Mouse (Mus musculus) liver, embryonic 15.5 days (tissue): ENCODE data around the gene Gorasp2. TPM values are rescaled to one million over a fixed set of nuclear protein-coding genes. Genes with fewer than 3 reads are reported as not detected.

Experiments
- ATAC-seq: fragments of 200-750 bp; cut with Nextera tagmentation; 2 replicates; pipeline ENCODE4 v1.8.0; 2017; ENCODE audit warnings: moderate number of reproducible peaks, mild to moderate bottlenecking, moderate library complexity; ENCODE audit not compliant: insufficient read depth
- H3K27ac ChIP-seq: fragments of 300-500 bp; sonication (generic); replicated peaks from 2 replicates; pipeline ENCODE4 v1.5.1; 2015; ENCODE audit warnings: mild to moderate bottlenecking, inconsistent platforms
- H3K27me3 ChIP-seq: fragments of 300-500 bp; sonication (generic); 2 replicates; pipeline ENCODE4 v1.6.1; 2015; ENCODE audit warnings: mild to moderate bottlenecking, inconsistent platforms
- H3K36me3 ChIP-seq: fragments of 300-500 bp; sonication (generic); replicated peaks from 2 replicates; pipeline ENCODE4 v1.6.1; 2015; ENCODE audit warnings: moderate library complexity, mild to moderate bottlenecking, inconsistent platforms
- H3K4me1 ChIP-seq: fragments of 300-500 bp; sonication (generic); replicated peaks from 2 replicates; pipeline ENCODE4 v1.6.1; 2015; ENCODE audit warnings: inconsistent platforms
- H3K4me2 ChIP-seq: fragments of 300-500 bp; sonication (generic); 2 replicates; pipeline ENCODE4 v1.6.1; 2015; ENCODE audit warnings: moderate library complexity, mild to moderate bottlenecking, inconsistent platforms
- H3K4me3 ChIP-seq: fragments of 300-500 bp; sonication (generic); replicated peaks from 2 replicates; pipeline ENCODE4 v1.5.1; 2015; ENCODE audit warnings: mild to moderate bottlenecking, inconsistent platforms
- H3K9ac ChIP-seq: fragments of 300-500 bp; sonication (generic); 2 replicates; pipeline ENCODE4 v1.6.1; 2015; ENCODE audit warnings: moderate library complexity, mild to moderate bottlenecking, inconsistent platforms
- H3K9me3 ChIP-seq: fragments of 300-500 bp; sonication (generic); replicated peaks from 2 replicates; pipeline ENCODE4 v1.6.1; 2016; ENCODE audit warnings: inconsistent platforms
- WGBS: fragments of 180-500 bp; shearing (Covaris S2); methylation state at CpG from one replicate; pipeline ENCODE4 v1.1.7; 2015; ENCODE audit warnings: mixed read lengths; ENCODE audit not compliant: insufficient replicate concordance; 5-methylcytosine and 5-hydroxymethylcytosine counted together
- polyA plus RNA-seq: library from polyadenylated mRNA; unstranded; fragments of >200 nt; fragmentation: Nextera tagmentation; extraction: Ambion mirVana; gene quantifications from 2 replicates; pipeline ENCODE4 v1.2.1, GENCODE M21; 2015

Gorasp2 gene
- polyA plus RNA-seq, 1 experiment from 2014 or later, result 55.9 TPM

DNA sequence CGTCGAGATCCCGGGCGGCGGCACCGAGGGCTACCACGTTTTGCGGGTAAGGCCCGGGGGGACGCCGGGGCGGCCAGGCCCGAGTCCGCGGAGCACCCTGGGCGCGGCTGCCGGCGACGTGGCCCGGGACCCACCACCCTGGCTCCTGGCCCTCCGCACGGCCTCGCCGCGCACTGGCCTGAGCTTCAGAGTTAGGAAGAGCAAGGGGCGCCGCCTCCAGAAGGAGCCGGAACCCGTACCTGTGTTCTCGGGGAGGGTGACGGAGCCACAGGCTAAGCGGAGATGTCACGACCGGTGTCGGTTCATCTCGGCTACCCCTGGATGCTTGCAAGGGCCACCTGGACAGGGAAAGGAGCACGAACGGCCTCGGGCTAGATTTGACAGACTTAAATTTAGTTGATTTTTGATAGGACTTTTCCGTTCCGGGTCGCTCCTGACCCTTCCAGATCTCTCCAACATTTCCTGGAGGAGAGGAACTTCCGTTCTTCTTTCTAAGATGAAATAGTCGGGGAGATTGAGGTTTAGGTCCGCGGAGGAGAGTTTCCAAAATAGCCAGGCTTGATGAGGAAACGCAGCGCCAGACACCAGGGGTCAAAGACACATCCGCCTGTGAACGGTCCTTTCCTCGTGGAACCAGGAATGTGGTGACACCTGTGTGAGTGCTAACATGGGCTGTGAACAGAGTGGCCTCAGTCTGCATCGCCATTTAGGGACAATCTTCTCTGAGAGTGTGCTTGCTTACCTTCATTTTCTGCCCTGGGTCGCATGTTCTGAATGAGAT is 529 bp downstream of the Gorasp2 start, which contains the start of gene Gm26558:
Gene Gm26558 (minus strand): TSS at position 394 of the 781 bp plus-strand sequence.
- Histone ChIP-seq H3K9me3 (no peaks in the 10 kb centered on the region), H3K4me2 (peak within 1 kb of the TSS; percentile 91), H3K4me3 (peak within 1 kb of the TSS; percentile 91), H3K27me3 (peaks cover 15% of the 10 kb centered on the region; the same call in 1 of the 2 replicates), H3K4me1 (peaks cover 40% of the 10 kb centered on the region), H3K36me3 (no peaks in the 10 kb centered on the region), H3K9ac (peak within 1 kb of the TSS; percentile 89), H3K27ac (peak within 1 kb of the TSS; percentile 93)
- peak; percentile 75 for ATAC-seq
- WGBS, result under 1% methylated on average over 52 of the region's 54 CpGs

DNA sequence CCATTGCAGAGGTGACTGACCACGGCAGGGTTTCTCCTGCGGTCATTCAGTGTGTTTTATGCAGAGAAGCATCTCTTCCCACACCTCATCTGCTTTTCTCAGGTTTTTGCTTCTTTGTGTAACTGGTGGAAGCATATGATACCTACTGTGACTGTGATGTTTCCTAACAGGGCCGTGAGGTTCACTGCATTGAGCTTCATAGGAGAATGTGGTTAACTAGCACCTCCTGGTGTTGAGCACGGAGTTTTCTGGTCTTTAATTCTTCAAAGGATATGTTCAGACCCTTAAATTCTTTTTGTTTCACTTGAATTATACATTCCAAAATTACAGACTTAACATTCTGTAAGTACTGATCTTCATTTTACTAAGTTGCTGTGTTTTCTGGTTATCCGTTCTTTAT is 2.4 kb downstream of the Gorasp2 start:
- no peak overlapping the region for H3K27ac ChIP-seq
- no peaks in the 10 kb centered on the region for H3K36me3 ChIP-seq
- peaks cover 42% of the 10 kb centered on the region for H3K4me1 ChIP-seq
- no peak for ATAC-seq
- peak overlapping the region; percentile 0; the same call in 1 of the 2 replicates for H3K4me2 ChIP-seq
- H3K27me3 ChIP-seq, result no peaks in the 10 kb centered on the region; the same call in 1 of the 2 replicates
- WGBS, result 62% methylated on average over 5 of the region's 5 CpGs
- no peak overlapping the region for H3K9ac ChIP-seq
- H3K4me3 ChIP-seq, result no peak overlapping the region
- no peaks in the 10 kb centered on the region for H3K9me3 ChIP-seq

DNA sequence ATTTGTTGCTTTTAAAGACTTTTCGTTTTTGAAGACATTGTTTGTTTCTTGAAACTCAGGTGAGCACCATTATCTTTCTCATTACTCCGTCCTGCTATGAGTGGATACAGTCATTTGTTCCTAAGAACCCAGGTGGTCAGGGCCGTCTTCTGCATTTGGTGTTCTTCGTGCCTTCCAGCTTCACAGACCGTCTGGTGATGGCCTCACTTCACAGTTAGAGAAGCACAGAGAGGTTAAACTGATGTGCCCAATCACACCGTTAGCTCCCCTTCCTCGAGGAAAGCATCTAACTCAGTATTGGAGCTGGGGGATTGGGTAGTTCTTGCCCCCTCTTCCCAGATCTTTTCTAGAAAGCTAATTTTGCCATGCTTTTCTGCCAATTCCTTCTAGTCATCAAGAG is 5.6 kb downstream of the Gorasp2 start:
- Histone ChIP-seq H3K9ac (no peak overlapping the region), H3K4me2 (no peak overlapping the region), H3K4me1 (peaks cover 43% of the 10 kb centered on the region), H3K9me3 (no peaks in the 10 kb centered on the region), H3K27ac (no peak overlapping the region), H3K4me3 (no peak overlapping the region), H3K36me3 (no peaks in the 10 kb centered on the region), H3K27me3 (no peaks in the 10 kb centered on the region)
- no peak for ATAC-seq
- 76% methylated on average over 7 of the region's 7 CpGs for WGBS

DNA sequence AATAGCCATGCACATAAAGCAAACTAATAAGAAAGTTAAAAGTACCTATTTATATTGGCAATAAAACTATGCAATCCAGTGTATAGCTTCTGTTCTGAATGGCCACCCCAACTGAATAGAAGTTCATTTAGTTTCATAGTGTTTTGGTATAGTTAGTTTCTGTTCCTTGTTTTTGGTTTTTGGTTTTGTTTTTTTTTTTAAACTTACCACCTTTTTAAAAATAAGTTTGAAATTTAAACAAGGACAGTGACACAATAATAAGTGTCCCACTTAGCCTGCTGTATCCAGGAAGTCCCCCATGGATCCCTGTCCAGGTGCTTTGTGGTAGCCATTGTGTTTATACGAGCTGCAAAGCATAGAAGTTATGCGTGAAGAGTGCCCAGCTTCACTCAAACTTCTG is 7.9 kb downstream of the Gorasp2 start:
- Histone ChIP-seq H3K36me3 (no peaks in the 10 kb centered on the region), H3K27ac (no peak overlapping the region), H3K4me3 (no peak overlapping the region), H3K4me2 (no peak overlapping the region), H3K27me3 (no peaks in the 10 kb centered on the region), H3K9ac (no peak overlapping the region), H3K9me3 (no peaks in the 10 kb centered on the region), H3K4me1 (peaks cover 23% of the 10 kb centered on the region)
- WGBS, result 73% methylated on average over 2 of the region's 2 CpGs
- no peak for ATAC-seq

DNA sequence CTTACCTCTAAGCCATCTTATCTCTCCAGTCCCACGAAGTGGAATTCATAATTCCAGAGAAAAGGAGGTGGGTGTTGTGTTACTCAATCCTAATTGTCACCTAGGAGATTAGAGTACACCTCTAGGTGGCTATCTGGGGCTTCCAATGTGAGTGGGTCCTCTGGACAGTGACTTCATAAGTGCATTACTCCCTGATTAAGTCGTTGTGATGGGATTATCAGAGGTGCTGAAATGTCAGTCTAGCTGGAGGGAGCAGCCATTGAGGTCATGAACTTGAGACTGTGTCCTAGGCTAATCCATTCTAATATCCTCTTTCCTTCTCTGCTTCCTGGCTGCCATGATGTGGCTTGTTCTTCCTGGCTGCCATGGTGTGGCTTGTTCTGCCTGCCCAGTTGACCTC is 8.5 kb downstream of the Gorasp2 start:
- H3K9ac ChIP-seq, result no peak overlapping the region
- no peak for ATAC-seq
- WGBS, result 30% methylated on average over 2 of the region's 2 CpGs

DNA sequence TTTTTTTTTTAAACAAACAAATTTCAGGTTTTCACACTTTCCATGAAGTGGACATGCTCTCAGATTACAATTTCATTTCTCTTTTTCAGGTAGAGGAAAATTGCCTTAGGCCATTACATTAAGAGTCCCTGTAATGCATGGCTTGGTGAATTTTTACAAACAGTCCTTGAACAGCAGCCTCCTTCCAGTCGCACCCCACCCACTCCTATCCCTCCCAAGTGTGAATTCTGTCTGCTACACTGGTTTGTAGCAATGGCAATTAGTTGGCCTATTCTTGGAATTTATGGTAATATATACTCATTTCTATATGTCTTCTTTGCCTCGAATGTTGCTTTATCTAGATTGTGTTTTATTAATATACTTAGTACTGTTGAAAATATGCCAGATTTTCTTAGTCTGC is 11.1 kb downstream of the Gorasp2 start:
- Histone ChIP-seq H3K9me3 (no peaks in the 10 kb centered on the region), H3K4me3 (no peak overlapping the region), H3K27ac (no peak overlapping the region), H3K4me1 (peaks cover 8% of the 10 kb centered on the region; the same call in 1 of the 2 replicates), H3K9ac (no peak overlapping the region), H3K4me2 (no peak overlapping the region), H3K27me3 (no peaks in the 10 kb centered on the region), H3K36me3 (0 out of 2 replicates have a peak, but pooled peaks cover 3% of the 10 kb centered on the region)
- no peak for ATAC-seq
- WGBS, result 64% methylated on average over 2 of the region's 2 CpGs

More for the DNA sequence above, 8.5 kb downstream of the Gorasp2 start:
- H3K36me3 ChIP-seq, result no peaks in the 10 kb centered on the region
- no peak overlapping the region for H3K27ac ChIP-seq
- H3K4me3 ChIP-seq, result no peak overlapping the region
- no peaks in the 10 kb centered on the region for H3K9me3 ChIP-seq
- H3K4me2 ChIP-seq, result no peak overlapping the region
- no peaks in the 10 kb centered on the region for H3K27me3 ChIP-seq
- H3K4me1 ChIP-seq, result peaks cover 21% of the 10 kb centered on the region

DNA sequence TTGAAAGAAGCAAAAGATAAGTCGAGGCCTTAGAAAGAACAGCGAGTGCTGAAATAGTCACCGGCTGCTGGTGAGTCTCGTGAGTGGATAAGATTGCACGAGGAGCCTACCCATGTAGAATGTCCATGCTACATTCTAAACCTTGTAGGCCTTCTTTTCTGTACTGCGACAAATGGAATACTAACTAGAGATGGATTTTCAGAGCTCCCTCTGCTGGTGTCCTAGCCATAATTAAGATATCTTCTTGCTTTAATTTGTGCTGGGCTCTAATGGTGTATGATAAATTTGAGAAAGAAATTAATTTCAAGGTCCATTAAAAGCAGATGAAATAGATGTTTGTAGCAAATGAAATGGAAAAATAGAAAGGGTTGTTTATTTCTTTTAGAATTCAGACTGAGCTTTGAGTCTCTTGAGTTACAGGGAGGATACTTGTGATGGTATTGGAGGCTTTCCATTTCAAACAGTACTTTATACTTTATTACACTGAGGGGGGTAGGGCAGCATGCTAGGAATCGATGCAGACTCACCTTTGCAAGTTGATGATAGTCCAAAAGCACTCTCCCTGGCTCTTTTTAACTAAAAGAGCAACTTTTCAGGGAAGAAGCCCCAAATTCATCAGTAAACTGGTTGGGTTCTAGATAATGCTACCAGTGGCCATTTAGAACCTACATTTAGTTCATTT is 12.2 kb downstream of the Gorasp2 start:
- no peaks in the 10 kb centered on the region for H3K27me3 ChIP-seq
- H3K9me3 ChIP-seq, result no peaks in the 10 kb centered on the region
- H3K4me3 ChIP-seq, result no peak overlapping the region
- no peak overlapping the region for H3K9ac ChIP-seq
- H3K36me3 ChIP-seq, result peaks cover 10% of the 10 kb centered on the region
- H3K4me2 ChIP-seq, result no peak overlapping the region
- no peak overlapping the region for H3K27ac ChIP-seq
- 0 out of 2 replicates have a peak, but pooled peaks cover 8% of the 10 kb centered on the region for H3K4me1 ChIP-seq
- ATAC-seq, result no peak
- WGBS, result 67% methylated on average over 7 of the region's 7 CpGs

DNA sequence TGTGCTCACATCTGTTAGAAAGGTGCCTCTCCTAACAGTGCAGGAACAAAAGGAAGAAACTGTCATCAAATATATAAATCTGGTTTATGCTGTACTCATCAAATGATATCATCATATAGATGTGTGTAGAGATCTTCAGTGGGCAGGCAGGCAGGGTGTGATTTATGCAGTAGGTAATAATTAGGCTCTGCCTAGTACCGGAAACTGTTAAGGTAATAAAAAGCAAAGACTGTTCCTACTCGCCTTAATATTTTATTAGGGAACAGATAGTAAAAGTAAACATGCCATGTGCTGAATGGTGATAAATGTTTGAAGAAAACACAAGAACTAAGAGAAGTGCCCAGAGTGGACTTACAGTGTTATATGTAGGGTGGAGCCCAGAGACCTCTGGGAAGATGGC is 20.9 kb downstream of the Gorasp2 start:
- ATAC-seq, result no peak
- peaks cover 89% of the 10 kb centered on the region for H3K36me3 ChIP-seq

DNA sequence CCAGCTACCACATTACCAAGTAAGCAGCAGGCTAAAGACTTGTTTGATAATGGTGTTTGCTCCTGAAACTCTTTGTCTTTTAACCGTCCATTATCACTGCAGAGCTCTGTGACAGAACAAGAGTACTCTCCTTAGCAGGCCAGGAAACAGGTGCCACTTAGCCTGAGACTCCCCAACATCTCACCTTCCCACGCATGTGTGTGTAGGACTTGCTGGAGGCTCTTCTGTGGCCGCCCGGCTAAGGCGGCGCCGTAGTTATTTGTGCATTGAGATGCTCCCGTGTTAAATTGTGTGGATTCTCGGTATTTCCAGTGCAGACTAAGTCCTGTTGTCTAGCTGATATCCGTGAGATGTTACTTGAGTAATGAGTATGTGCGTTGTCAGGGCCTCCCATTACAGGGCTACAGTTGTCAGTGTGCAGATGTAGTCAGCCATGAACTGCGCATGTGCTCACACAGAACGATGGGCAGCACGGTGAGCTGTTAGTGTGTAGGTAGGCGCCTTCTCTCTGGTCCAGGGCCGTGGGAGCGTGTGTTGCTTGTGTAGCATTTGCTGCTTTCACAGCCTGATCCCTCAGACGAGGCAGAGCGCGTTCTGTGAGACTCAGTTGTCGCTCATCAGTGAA is 27.2 kb downstream of the Gorasp2 start:
- no peaks in the 10 kb centered on the region for H3K9me3 ChIP-seq
- H3K27ac ChIP-seq, result no peak overlapping the region
- no peaks in the 10 kb centered on the region for H3K4me1 ChIP-seq
- no peaks in the 10 kb centered on the region for H3K27me3 ChIP-seq
- no peak overlapping the region for H3K4me3 ChIP-seq
- 87% methylated on average over 21 of the region's 21 CpGs for WGBS
- H3K4me2 ChIP-seq, result no peak overlapping the region
- H3K36me3 ChIP-seq, result peaks cover 80% of the 10 kb centered on the region
- no peak for ATAC-seq
- H3K9ac ChIP-seq, result no peak overlapping the region

More for the DNA sequence above, 20.9 kb downstream of the Gorasp2 start:
- Histone ChIP-seq H3K27me3 (no peaks in the 10 kb centered on the region), H3K4me3 (no peak overlapping the region), H3K4me2 (no peak overlapping the region), H3K27ac (no peak overlapping the region), H3K9me3 (no peaks in the 10 kb centered on the region), H3K9ac (no peak overlapping the region), H3K4me1 (no peaks in the 10 kb centered on the region)
- 77% methylated on average over 2 of the region's 2 CpGs for WGBS

DNA sequence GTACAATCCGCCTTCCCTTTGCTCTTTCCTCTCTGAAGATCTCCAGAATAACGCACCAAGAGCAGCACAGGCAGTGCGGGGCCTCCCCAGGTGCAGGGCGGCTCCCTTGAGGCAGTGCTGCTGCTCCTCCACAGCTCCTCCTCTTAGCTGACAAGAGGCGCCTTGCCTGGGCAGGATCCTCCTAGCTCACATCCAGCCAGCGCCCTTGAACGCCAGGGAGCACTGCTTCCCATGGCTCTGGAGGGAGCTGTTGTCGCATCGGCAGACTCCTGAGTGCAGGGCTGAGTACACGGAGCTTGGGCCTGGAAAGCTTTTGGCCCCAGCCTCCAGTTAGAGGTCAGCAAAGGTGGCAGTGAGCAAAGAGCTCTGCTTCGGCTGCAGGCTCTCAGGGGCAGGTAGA is 28.8 kb downstream of the Gorasp2 start:
- Histone ChIP-seq H3K27me3 (no peaks in the 10 kb centered on the region), H3K4me3 (no peak overlapping the region), H3K9me3 (no peaks in the 10 kb centered on the region), H3K4me1 (no peaks in the 10 kb centered on the region), H3K9ac (no peak overlapping the region), H3K36me3 (peaks cover 66% of the 10 kb centered on the region), H3K27ac (no peak overlapping the region), H3K4me2 (no peak overlapping the region)
- ATAC-seq, result no peak
- WGBS, result 80% methylated on average over 11 of the region's 11 CpGs

DNA sequence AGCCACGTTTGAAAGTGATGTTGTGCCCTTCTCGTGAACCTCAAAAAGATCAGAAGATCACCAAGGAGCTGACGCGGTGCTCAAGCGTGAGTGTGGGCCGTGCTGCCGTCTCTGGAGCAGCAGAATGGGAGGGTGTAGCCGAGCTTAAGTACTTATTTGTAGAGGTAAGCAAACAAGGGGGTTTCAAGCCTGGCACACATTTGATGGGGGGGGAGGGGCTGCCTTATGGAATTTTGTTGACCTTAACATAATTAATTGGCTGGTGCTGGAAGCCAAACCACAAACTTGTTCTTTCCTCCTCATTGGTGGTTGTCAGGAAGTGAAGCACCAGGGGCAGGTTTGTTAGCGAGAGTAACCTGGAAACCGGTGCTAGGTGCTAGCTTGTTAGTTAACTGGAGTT is 34.3 kb downstream of the Gorasp2 start:
- H3K9me3 ChIP-seq, result no peaks in the 10 kb centered on the region
- H3K4me1 ChIP-seq, result 0 out of 2 replicates have a peak, but pooled peaks cover 5% of the 10 kb centered on the region
- peaks cover 16% of the 10 kb centered on the region for H3K36me3 ChIP-seq
- H3K27ac ChIP-seq, result no peak overlapping the region
- no peak overlapping the region for H3K4me3 ChIP-seq
- 71% methylated on average over 10 of the region's 10 CpGs for WGBS
- H3K27me3 ChIP-seq, result no peaks in the 10 kb centered on the region
- H3K4me2 ChIP-seq, result no peak overlapping the region
- H3K9ac ChIP-seq, result no peak overlapping the region
- no peak for ATAC-seq
